Mouse (Mus musculus): ENCODE results near the gene Hmga1. TPM values are rescaled to one million over a fixed set of nuclear protein-coding genes. Genes with fewer than 3 reads are reported as not detected.

Gene Hmga1
- total and polyA plus RNA-seq, 2 experiments, result 5.7 to 21.4 TPM

DNA sequence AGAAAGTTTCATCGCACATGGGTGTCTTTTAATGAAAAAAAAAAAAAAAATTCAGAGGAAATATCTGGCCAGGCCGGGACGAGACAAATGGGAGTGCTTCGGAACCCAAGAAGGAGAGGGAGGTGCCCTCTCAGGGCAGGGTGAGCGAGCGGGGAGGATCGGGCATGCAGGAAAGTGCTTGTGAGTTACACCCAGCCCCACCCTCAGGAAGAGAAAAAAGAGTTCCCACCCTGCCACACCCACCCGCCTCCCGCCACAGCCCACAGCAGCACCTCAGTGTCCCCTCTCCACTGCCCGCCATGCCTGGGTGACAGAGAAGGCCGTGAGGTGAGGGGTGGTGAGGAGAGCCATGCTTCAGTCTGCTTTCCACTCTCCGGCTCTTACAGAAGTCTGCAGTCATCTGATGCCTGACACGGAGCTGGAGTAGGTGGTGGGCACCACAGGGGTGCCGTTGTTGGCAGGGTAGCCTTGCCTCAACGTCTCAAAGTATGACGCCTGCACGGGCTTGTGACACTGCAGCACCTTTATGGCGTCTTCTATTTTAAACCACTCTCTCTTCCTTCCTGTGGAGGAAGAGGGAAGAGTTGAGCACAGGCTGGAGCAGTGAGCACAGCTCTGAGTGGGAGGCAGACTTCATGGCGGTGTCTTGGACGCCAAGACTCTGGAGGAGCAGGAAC lies 24.2 kb downstream of the Hmga1 start:
- Histone ChIP-seq H3K4me3 (ENCODE audit: insufficient read depth, low read depth, low read length) (no peak overlapping the region), H3K9ac (ENCODE audit: low read depth, low read length) (no peak overlapping the region), H3K79me2 (ENCODE audit: control insufficient read depth, insufficient read depth, low read length) (no peaks in the 10 kb centered on the region), H3K27me3 (ENCODE audit: control insufficient read depth, insufficient read depth, low read length) (no peaks in the 10 kb centered on the region), H3K4me1 (ENCODE audit: control insufficient read depth, insufficient read depth, low read length) (no peaks in the 10 kb centered on the region), H3K36me3 (ENCODE audit: control insufficient read depth, insufficient read depth, low read length) (peaks cover 9% of the 10 kb centered on the region; the same call in 1 of the 2 replicates), H3K27ac (replicated peaks; ENCODE audit: insufficient read depth, low read depth, low read length) (no peak overlapping the region)
- no peak for DNase-seq (ENCODE audit: extremely low read depth, low read depth, low spot score)
- TF ChIP-seq POLR2A (IDR thresholded peaks at IDR 0.05; ENCODE audit: extremely low read depth, insufficient read depth, low read length) (no peak), CTCF (IDR thresholded peaks at IDR 0.05; ENCODE audit: low read depth, low read length) (no peak)
- WGBS, result 93% methylated on average over 20 of the region's 20 CpGs

DNA sequence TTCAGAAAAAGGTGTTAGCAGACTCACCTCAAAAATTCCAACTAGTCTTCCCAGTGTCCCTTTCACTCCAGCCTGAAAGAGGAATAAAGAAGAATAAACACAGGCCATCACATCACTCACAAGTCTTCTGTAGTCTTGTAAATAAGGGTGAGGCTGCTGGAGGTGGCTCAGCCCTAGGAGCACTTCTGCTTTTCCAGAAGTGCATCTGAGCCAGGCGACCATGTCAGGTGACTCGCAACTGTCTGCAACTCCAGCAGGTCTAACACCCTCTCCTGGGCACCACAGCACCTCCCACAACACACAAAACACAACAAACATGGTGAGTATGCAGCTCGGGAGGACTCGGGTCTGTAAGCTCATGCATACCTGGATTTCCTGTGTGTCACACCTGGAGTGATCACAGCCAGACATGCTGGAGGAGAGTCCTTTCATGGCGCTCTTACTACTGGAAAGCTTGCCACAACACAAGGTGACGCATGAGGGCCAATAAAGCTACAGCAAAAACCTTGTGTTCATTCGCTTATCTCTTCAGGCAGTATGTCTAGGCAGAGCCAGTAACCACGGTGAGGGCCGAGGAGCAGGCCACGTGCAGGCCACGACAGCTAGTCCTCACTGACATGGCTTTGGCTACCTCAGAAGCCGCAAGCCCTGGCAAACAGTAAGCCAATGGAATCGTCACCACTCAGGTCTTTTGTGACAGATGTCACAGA lies 27.0 kb downstream of the Hmga1 start:
- H3K27me3 ChIP-seq (ENCODE audit: control insufficient read depth, insufficient read depth, low read length), result no peaks in the 10 kb centered on the region
- H3K79me2 ChIP-seq (ENCODE audit: control insufficient read depth, insufficient read depth, low read length), result no peaks in the 10 kb centered on the region; the same call in 1 of the 2 replicates
- H3K4me3 ChIP-seq (ENCODE audit: insufficient read depth, low read depth, low read length), result no peak overlapping the region
- peaks cover 9% of the 10 kb centered on the region; the same call in 1 of the 2 replicates for H3K36me3 ChIP-seq (ENCODE audit: control insufficient read depth, insufficient read depth, low read length)
- H3K9ac ChIP-seq (ENCODE audit: low read depth, low read length), result no peak overlapping the region
- H3K27ac ChIP-seq (replicated peaks; ENCODE audit: insufficient read depth, low read depth, low read length), result no peak overlapping the region
- no peak for DNase-seq (ENCODE audit: extremely low read depth, low read depth, low spot score)
- peaks cover 5% of the 10 kb centered on the region for H3K4me1 ChIP-seq (ENCODE audit: control insufficient read depth, insufficient read depth, low read length)
- WGBS, result 93% methylated on average over 13 of the region's 13 CpGs
- TF ChIP-seq CTCF (IDR thresholded peaks at IDR 0.05; ENCODE audit: low read depth, low read length), result no peak
- TF ChIP-seq POLR2A (IDR thresholded peaks at IDR 0.05; ENCODE audit: extremely low read depth, insufficient read depth, low read length), result no peak

DNA sequence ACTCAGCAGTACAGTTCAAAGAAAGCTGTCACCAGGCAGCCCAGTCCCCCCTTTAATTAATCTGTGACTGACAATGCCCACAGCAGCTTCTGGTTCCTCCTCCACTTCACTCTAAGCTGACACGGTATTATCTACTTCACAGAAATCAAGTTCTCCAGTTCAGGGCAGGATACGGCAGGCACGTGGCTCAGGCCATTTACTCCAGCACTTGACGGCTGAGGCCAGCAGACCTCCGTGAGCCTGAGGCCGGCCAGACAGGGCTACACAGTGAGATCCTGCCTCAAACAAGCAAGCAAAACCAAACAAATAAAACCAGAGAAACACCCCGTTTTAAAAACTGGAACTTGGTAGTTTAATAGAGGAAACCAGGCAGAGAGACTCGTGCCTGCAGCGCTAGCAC lies 30.4 kb downstream of the Hmga1 start:
- Histone ChIP-seq H3K36me3 (ENCODE audit: control insufficient read depth, insufficient read depth, low read length) (no peaks in the 10 kb centered on the region), H3K4me1 (ENCODE audit: control insufficient read depth, insufficient read depth, low read length) (peaks cover 6% of the 10 kb centered on the region), H3K4me3 (ENCODE audit: insufficient read depth, low read depth, low read length) (no peak overlapping the region), H3K27me3 (ENCODE audit: control insufficient read depth, insufficient read depth, low read length) (no peaks in the 10 kb centered on the region), H3K9ac (ENCODE audit: low read depth, low read length) (no peak overlapping the region), H3K27ac (replicated peaks; ENCODE audit: insufficient read depth, low read depth, low read length) (no peak overlapping the region), H3K79me2 (ENCODE audit: control insufficient read depth, insufficient read depth, low read length) (no peaks in the 10 kb centered on the region; the same call in 1 of the 2 replicates)
- 71% methylated on average over 9 of the region's 9 CpGs for WGBS
- TF ChIP-seq CTCF (IDR thresholded peaks at IDR 0.05; ENCODE audit: low read depth, low read length) (no peak), POLR2A (IDR thresholded peaks at IDR 0.05; ENCODE audit: extremely low read depth, insufficient read depth, low read length) (no peak)
- DNase-seq (ENCODE audit: extremely low read depth, low read depth, low spot score), result no peak

DNA sequence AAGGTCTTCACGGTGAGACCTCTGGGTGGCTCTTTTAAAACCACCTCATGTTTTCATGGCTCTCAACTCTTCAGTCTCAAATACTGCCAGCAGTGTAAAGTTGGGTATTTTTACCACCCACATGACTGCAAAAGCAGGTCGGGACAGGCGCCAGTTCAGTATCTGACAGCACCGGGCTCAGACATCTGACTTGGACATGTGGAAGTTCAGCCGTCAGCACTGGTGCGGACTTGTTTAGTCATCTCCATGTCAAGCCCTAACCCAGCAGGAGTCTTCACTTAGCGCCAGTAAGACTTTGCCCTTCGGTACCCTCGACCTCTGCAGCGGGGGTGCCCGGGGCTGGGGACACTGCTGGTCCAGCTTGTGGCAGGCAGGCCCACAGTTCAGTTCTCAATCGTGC lies 31.0 kb downstream of the Hmga1 start:
- peak; percentile 67 for DNase-seq (ENCODE audit: extremely low read depth, low read depth, low spot score)
- no peak overlapping the region for H3K27ac ChIP-seq (replicated peaks; ENCODE audit: insufficient read depth, low read depth, low read length)
- H3K4me1 ChIP-seq (ENCODE audit: control insufficient read depth, insufficient read depth, low read length), result peaks cover 6% of the 10 kb centered on the region
- WGBS, result 31% methylated on average over 12 of the region's 12 CpGs
- H3K27me3 ChIP-seq (ENCODE audit: control insufficient read depth, insufficient read depth, low read length), result no peaks in the 10 kb centered on the region
- H3K9ac ChIP-seq (ENCODE audit: low read depth, low read length), result no peak overlapping the region
- H3K79me2 ChIP-seq (ENCODE audit: control insufficient read depth, insufficient read depth, low read length), result no peaks in the 10 kb centered on the region; the same call in 1 of the 2 replicates
- no peak for TF ChIP-seq CTCF (IDR thresholded peaks at IDR 0.05; ENCODE audit: low read depth, low read length)
- TF ChIP-seq POLR2A (IDR thresholded peaks at IDR 0.05; ENCODE audit: extremely low read depth, insufficient read depth, low read length), result no peak
- H3K4me3 ChIP-seq (ENCODE audit: insufficient read depth, low read depth, low read length), result no peak overlapping the region
- no peaks in the 10 kb centered on the region for H3K36me3 ChIP-seq (ENCODE audit: control insufficient read depth, insufficient read depth, low read length)

DNA sequence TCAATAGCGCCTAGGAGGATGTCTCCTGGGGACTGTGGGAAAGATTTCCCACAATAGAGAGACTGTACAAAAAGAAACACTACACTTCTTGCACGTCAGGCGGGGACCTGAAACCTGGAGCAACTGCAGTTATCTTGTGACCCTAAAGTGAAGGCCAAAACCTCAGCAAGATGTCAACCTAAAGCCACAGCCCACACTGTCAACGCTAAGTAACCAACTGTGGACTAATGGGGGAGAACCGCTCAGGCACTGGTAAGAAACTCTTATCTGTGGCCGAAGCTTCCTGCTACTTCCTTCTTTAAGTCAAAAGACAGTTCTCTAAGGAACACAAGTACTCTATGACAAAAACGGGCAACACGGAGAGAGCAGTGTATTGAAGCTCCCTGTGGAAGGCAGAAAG lies 31.9 kb downstream of the Hmga1 start:
- Histone ChIP-seq H3K4me1 (ENCODE audit: control insufficient read depth, insufficient read depth, low read length) (peaks cover 6% of the 10 kb centered on the region), H3K4me3 (ENCODE audit: insufficient read depth, low read depth, low read length) (no peak overlapping the region), H3K9ac (ENCODE audit: low read depth, low read length) (no peak overlapping the region), H3K79me2 (ENCODE audit: control insufficient read depth, insufficient read depth, low read length) (peaks cover 4% of the 10 kb centered on the region; the same call in 1 of the 2 replicates), H3K27ac (replicated peaks; ENCODE audit: insufficient read depth, low read depth, low read length) (no peak overlapping the region), H3K36me3 (ENCODE audit: control insufficient read depth, insufficient read depth, low read length) (no peaks in the 10 kb centered on the region), H3K27me3 (ENCODE audit: control insufficient read depth, insufficient read depth, low read length) (no peaks in the 10 kb centered on the region)
- 78% methylated on average over 8 of the region's 8 CpGs for WGBS
- DNase-seq (ENCODE audit: extremely low read depth, low read depth, low spot score), result no peak
- no peak for TF ChIP-seq CTCF (IDR thresholded peaks at IDR 0.05; ENCODE audit: low read depth, low read length)
- no peak for TF ChIP-seq POLR2A (IDR thresholded peaks at IDR 0.05; ENCODE audit: extremely low read depth, insufficient read depth, low read length)
